Mouse (Mus musculus): ENCODE results near the gene Tbp.
"Not testable (repeated sequence)": the region's sequence is repeated elsewhere in the genome, so short reads cannot be mapped to it uniquely, and the experiment has no call there.

The Tbp gene

DNA sequence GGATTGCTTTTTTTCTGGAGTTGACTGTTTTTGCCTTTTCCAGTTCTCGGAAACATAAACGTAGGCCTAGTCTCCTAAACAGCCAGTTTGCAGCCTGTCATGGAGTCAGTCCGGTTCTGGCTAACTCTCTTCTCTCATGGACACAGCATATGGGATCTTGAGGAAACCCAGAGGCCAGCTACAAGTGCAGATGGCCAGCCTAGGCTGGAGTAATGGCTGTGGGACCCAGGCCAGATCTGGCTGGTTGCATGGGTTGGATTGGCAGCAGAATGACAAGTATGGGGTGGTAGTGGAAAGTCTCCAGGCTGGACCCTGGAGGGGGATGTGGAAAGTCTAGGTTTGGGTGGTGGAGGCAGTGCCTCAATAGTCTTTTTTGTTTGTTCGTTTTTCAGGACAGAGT, 40.6 kb downstream of the Tbp start:
- DNase-seq, result no peak

DNA sequence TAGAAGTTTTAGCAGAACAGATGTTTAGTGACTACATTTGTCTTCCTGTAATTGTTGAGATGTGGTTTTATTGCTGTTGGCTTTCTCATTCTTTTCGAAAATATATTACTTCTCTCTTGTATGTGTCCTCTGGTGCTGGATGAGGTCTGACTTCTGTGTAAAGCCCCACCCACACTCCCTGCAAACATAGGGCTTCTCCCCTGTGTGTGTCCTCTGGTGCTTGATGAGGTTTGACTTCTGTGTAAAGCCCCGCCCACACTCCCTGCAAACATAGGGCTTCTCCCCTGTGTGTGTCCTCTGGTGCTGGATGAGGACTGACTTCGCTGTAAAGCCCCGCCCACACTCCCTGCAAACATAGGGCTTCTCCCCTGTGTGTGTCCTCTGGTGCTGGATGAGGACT, 44.2 kb downstream of the Tbp start:
- DNase-seq, result not testable (repeated sequence)

DNA sequence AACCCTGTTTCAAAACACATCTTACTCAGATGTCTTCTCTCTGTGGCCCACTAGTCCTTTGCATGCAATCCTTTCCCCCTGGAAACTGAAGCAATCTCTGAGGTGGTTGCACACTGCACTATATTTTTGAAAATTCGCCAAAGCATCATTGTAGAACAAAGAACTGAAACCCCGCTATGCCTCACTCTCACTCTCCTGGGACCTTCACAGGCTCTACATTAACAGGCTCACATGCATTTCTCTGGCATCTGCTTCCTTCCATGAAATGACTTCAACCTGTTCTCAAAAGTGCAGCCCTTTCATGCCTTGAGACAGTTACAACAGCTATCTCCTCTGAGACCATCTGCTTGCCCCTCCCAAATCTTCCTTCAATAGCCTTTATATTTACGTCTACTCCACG, 46.8 kb downstream of the Tbp start:
- DNase-seq, result no peak

DNA sequence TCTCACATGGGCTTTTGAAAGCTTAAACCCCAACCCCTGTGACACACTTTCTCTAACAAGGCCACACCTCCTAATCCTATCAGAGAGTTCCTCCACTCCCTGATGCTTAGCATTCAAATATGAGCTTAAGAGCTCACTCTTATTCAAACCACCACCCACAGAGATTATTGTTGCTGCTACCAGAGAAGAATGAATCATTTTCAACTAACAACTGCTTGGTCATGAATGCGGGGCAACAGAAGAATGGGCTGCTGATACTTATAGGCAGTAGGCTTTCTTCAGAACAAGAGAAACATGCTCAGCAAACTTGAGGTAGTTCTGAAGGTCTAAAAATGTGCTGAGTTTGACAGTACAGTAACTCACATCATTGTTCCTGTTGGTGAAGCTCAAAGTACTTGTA, 50.0 kb downstream of the Tbp start:
- no peak for DNase-seq

DNA sequence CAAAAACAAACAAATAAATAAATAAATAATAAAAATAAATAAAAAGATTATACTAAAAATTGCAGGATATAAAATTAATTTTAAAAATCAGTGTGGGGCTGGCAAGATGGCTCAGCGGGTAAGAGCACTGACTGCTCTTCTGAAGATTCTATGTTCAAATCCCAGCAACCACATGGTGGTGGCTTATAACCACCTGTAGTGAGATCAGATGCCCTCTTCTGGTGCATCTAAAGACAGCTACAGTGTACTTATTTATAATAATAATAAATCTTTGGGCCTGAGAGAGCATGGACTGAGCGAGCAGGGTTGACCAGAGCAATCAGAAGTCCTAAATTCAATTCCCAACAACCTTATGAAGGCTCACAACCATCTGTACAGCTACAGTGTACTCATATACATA, 60.3 kb downstream of the Tbp start:
- DNase-seq, result no peak

DNA sequence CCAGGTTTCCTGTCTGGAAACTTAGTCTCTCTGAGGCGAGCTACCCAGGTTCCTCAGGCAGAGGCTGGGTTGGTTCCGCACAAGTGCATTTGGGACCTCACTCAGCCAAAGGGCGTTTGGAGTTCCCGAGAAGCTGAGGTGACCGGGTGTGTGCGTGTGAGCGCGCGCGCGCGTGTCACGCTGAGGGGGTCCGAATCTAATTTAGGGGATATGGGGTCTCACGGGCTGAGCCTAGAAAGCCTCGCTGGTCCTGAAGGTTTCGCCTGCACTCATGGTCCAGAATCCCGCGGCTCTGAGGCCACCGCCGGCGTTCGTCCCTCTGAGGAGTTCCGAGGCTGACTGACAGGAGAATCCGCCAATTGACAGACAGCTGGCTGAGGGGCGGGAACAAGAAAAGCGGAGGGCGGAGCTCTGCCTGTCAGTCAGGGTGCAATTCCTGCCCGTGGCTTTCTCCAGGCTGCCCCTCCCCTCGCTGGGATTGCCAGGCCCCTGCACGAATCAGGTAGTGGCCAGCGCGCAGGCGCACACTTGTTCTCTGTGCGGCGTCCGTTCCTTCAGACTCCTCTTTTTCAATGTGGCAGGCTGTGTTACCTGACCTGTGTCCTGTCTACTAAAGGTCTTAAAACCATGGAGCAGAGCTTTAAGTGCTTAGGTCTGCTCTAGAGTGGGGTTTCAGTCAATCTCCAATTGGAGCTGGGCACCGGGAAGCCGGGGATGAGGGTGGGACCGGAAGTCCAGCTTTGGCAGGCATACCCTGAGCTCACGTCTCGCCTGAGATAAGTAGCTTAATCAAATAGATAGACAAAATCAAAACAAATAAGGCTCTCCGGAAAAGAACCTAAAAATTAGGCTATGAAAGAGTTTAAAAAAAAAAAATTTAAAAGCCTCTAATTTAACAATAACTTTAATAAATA, 64.6 kb downstream of the Tbp start, which contains the start of gene Prdm9:
Gene Prdm9, minus strand, starts transcription at position 341 of the 914 bp plus-strand sequence.
- DNase-seq, result peak; percentile 97

DNA sequence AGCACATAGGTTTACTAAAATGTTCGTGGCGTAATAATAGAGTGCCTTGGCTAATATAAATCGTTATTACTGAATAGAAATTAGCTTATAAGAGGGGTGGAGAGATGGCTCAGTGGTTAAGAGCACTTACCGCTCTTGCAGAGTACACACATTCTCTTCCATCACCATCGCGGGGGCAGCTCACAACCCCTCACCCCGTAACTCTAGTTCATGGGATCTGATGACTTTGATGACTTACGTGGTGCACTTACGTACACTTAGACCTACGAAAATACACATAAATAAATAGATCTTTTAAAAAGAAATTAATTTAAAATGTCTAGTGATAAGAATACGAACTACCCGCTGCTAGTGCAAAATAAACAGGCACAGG, 65.2 kb downstream of the Tbp start:
- peak; percentile 8 for DNase-seq

DNA sequence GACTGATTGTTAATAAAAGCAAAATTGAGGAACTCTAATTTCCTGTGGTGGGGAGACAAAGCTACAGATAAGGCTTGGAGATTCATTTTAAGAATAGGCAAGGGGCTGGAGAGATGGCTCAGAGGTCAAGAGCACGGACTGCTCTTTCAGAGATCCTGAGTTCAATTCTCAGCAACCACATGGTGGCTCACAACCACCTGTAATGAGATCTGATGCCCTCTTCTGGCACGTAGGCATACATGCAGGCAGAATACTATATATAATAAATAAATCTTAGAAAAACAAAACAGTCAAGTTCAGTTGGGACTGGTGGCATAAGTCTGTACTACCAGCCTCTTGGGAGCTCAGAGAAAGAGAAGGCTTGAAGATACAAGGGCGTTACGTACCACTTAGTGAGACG, 67.2 kb downstream of the Tbp start:
- no peak for DNase-seq

DNA sequence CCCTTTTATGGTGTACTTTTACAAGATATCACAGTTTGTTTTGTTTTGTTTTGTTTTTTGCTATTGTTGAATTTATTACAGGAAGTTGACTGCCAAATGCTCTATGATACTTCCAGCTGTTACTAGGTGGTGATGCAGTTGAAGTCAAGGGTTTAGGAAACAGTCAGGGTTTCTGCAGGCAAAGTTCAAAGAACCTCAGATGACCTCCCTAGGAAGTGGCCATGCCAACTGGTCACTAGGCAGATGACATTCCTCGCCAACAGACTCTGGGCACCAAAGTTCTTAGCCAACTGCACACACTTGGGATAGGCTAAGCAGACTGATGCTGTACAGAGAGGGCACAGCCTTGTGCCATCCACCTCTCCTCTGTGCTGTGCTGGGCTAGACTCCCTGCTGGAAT, 75.4 kb downstream of the Tbp start:
- DNase-seq, result no peak

DNA sequence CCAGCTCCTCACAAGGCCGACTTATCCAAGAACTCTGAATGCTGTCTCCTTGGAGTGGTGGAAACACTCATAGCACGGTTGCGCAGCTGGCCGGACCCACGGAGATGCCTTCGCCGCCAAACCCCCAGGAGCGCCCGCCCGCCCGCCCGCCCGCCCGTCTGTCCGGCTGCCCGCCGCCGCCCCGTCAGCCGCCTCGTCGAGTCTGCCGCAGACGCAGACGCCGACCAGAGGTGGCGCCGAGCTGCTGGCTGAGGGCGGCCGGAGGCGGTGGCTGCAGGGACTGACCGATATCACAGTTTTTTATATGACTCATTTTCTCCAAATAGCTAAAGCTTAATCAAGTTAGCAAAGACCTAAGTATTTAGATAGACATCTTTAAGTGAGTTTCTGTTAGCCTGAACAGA, 77.6 kb downstream of the Tbp start:
- peak; percentile 76 for DNase-seq

Measured in embryo, embryonic 11 days (tissue).